Mouse (Mus musculus) thymus, postnatal 14 days (tissue): ENCODE measurements around the gene Zc2hc1b.

ENCODE experiments used
- DNase-seq: peaks from one replicate; pipeline ENCODE4 v3.0.0; 2021

Zc2hc1b gene

DNA sequence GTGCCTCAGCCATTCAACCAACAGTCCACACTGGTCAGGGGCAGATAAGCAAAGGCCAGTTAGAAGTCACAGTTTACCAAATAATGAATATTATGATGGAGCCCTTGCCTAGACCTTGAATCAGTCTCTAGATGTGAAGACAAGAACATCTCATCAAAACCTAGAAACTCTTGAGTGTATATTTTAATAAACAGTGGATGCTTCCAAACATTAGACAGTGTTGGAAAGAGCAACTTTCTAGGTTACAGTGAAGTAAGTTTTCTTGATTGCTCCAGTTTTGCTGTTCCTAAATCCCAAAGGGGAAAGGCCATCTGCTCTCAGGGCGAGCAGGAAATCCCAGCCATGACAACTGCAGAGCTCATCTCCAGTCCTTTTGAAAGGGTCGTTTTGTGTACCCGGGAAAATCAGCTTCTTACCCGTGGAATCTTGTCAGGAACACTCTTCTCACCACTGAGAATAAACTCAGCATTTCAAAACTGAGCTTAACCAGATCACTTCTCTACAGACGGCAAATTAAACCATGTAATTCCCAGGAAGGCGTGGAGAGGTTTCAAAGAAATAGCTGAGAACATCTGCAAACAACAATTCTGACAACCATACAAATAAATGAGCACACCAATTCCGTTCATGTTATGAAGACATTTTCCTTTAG, at the start of gene Zc2hc1b:
TSS of gene Zc2hc1b (minus strand) at position 51 of the 652 bp plus-strand sequence.
- no peak for DNase-seq

DNA sequence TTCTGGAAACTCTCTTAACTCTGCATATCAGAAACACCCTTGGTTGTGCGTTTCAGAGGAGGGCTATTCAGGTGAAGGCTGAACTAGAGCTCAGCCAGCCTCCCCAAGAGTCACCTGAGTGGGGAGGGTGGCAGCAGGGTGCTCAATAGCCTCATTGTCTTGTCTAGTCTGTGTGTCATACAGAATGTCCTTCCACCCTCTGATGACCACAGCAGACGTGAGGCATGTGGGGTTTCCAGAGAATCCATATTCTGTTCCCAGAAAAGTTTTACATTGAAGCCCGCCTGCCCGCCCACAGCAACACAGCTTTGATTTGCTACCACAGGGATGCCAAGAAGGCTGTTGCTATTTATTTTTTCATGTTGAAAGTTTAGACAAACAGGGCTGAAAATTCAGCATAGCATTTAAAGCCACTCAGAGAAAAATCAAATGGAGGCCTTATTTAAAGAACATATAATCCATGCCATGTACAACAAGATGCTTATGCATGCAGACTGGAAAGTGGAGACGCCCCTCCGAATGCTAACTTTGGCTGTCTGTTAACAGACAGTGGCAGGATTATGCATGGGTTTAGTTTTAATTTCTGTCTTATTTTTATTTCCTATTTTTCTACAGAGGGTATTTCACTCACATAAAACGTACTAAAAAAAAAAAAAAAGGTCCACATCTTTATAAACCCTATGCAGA, 47.7 kb upstream of the Zc2hc1b start:
- DNase-seq: no peak

DNA sequence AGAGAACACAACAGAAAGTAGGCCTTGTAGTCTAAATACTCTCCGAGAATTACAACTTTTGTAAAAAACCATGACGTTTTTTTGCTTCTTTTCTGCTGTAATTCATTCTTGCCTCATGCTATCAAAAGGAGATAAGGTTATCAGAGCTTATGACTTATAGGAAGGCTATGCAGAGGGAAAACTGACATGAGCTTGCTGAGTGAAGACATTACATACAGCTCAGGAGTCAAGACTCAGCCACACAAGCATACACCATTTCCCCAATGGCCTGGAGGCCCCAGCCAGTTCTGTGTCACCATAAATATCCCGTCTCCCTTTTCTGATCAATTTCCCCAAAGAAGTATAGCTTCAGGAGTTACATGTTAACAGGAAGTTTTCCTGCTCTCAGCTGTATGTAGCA, 44.3 kb upstream of the Zc2hc1b start:
- DNase-seq: no peak

DNA sequence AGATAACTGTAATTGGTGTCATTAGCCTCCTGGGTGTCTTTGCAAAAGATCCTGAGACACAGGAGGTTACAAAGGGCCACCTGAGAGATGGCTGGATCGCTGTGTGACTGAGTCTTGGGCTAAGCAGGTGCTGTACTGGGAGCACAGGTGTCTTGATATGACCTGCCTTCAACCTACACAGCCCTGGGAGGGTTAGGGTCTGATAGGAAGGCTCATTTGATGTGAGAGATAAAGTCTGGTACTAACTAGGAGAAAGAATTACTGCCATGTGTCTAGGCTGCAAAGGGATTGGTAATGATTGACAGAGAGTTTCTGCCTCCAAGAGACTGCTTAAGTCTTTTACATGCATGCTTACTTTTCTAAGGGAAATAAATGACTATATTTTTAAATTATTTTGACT, 42.2 kb upstream of the Zc2hc1b start:
- DNase-seq: no peak

DNA sequence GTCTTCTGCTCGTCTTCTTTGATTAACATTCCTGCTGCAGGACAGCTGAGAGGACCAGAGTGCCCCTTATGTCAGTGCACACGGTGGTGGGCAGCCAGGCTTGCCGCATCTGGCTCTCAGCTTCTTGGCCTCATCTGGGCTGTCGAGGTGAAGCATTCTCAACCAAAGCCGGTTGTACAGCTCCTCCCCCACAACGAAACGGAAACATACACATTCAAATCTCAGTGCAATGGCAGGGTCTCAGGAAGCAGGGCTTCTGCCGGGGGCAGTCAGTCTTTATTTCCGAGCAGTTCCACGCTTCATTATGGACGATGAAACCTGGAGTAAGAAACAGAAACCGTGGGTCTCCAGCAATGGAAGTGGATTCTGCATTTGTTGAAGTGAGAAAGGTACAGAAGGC, 36.1 kb upstream of the Zc2hc1b start:
- no peak for DNase-seq

DNA sequence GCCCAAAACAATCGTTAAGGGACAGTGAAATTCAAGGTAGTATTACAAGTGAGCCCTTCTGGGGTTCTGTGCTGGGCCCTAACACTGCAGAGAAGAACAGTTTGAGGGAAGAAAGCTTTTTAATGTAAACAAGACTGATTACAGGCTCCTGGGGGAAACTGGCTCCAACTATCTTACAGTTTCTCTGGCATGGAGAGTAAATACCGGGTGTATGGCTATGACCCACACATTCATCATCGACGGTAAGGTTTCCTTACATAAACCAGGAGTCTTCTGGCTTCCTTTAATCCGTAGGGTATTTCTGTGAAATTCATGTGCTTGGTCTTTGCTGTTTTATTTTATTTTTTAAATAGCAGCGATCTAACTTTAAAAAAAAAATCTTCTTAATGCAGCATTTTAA, 35.0 kb upstream of the Zc2hc1b start:
- DNase-seq: no peak

DNA sequence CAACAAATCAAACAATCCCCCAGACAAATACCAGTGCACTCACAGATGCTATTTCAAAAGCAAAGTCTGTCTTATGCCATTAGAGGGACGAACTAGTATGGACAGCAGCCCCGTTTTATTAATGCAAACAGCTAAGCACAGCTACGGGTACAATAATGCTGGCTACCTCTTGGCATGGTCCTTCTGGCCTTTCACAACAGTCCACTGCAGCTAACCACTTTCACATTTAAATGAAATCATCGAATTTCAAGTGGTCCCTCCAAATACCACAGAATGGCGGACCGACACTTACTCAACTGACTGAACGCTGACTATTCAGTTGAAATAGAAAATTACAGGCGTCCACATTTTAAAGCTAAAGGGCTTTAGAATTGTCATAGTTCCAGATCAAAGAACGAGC, 34.5 kb upstream of the Zc2hc1b start:
- no peak for DNase-seq

DNA sequence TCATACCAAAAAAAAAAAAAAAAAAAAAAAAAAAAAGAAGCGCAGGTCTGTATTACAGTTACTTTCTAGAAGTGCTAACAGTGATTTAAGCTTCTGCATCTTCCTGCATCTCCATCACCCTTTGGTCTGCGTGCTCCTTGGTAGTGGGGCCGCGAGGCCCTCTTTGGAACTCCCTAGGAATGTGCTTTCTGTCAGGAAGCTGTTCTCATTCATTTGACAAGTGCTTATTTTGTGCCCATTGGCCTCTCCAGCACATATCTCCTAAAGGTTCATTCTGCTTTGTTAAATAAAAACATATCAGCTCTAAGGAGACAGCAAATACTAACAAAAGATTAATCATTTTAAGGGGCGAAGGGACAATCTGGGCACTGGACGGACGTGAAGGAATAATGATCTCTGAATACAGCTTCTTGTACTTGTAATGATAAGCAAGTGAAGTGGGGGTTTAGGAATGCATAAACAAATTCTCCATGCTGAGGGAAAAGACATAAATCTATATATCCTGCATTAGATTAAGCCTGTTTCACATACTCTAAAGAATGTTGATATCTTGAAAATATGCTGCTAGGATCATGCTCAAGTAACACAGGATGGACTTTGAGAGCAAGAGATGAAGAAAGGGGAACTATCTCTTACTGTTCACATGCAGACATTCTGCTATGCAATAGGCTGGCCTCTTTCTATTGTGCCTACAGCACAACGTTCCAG, 32.3 kb upstream of the Zc2hc1b start:
- no peak for DNase-seq

DNA sequence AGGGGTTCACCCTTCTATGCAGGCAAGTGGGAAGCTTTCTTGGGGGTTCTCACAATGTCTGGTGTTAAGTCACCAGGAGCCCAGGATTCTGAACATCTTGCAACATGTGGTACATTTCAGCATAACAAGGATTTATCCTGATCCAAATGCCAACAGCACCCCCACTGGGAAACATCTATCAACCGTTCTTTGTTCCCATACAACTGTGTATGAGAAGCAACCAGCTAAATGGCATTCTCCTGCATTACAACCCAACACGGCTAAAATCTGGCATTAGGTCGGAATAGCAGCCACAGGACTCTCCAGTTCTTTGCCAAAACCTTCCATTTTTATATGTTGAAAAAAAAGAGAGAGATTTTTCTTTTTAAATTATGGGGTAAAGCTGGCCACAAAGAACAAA, 31.7 kb upstream of the Zc2hc1b start:
- no peak for DNase-seq

DNA sequence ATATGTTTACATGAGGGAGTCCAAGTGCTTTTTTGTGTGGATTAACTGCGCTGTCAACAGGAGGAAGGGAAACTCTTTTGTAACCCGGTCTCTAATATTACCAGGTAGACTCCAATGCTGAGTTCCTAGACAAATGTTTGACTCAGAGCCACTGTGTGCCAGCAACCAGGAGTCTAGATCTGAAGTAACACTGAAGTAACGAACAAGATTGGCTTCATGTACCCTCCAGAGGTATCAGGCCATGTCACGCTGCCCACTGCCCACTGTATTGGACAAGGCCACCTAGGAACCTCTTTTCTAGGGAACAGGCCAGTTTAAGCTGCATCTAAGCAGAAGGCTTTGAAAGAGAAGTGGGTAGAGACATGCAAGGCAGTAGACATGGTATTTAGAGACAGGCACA, 31.2 kb upstream of the Zc2hc1b start:
- no peak for DNase-seq

DNA sequence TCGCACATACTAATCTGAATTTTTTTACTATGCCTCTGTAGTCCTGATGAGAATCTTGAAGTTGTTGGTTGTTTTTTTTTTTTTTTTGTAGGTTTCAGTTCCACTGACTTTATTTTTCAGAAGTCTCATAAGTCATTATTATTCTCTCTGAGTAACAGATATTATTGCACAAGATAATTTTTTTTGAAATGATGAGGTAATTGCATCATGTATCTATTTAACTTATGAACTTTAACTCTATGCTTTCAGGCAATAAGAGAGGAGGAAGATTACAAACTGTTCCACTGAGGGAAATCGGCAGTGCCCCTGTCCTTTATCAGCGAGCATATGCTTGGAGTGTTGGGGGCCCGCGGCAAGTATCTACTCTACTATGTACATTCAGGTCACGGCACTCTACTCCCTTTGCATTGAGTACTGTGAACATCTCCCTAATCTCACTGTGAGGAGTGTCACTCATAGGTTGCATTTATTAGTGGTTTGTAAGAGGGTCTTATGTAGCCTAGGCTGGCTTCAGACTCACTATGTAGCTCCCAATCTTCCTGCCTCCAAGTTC, 24.0 kb upstream of the Zc2hc1b start:
- no peak for DNase-seq

DNA sequence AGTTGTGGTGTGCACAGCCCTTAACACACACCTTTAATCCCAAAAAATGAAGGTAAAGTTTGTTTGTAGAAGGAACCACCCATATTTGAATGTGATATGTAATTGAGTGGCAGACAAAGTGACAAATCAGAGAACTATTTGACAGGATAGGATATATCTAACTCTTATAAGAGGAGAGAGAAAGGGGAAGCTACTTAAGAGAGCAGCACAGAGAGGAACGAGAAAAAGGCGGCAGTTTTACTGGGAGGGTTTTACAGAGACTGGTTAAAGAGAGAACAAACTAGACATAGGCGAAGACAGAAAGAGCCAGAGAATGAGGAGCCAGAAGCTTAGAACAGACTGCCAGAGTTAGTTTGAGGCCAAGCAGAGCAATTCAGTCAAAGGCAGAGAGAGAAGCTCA, 23.0 kb upstream of the Zc2hc1b start:
- no peak for DNase-seq

DNA sequence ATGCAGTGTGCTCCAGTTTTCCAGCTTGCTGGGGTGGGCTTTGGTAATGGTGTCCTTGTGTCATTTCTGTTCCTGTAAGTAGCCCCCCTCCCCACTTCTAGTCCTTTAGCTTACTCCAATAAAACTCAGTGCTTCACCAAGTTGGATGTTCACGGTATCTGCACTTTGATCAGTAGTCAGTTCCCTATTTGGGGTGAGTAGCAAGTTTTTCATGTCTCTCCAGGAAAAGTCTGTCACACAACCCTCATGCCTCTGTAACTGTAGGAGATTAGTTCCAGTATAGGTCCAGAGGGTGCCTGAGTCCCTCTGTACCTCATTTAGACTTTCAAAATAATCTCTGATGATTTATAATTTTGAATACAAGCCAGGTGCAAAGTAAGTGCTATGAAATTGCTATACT, 21.4 kb upstream of the Zc2hc1b start:
- no peak for DNase-seq

DNA sequence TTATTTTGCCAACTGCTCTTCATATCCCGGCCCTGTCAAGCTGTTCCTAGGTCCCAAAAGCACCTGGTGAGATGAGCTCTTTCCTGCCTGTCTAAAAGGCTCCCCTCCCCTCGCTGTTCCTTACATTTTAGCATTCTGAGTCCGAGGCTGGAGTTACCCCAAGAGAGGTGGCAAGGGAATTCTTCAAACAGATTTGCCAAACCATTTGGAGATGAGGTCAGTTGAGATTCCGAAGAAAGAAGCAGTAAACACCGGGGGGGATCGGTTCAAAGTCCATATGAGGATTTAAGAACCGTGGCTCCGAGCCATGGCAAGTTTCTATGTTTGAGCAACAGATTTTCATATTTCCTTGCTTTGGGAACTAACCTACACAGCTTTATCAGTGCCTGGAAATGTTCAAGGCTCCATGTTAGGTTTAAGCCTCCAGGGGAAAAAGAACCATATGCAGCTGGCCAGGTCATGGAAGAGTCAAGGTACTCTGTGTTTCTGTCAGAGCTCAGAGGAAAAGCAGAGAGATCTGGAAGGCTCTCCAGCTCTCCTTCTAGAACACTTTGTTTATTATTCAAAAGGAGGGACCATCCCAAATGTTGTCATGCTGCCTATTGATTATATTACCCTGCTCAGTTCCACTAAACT, 19.2 kb upstream of the Zc2hc1b start:
- no peak for DNase-seq

DNA sequence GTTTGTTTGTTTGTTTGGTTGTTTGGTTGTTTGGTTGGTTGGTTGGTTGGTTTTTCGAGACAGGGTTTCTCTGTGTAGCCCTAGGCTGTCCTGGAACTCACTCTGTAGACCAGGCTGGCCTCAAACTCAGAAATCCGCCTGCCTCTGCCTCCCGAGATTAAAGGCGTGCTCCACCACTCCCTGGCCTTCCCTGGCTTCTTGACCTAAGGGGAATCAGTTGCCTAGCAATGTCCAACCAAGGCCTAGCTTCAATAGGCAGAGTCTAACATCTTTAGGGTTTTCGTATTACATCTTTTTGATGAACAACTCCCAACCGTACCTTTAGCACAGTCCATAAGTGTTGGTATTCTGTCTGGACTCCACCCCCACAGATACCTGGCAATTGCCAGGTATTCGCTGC, 15.7 kb upstream of the Zc2hc1b start:
- DNase-seq: peak; percentile 13

DNA sequence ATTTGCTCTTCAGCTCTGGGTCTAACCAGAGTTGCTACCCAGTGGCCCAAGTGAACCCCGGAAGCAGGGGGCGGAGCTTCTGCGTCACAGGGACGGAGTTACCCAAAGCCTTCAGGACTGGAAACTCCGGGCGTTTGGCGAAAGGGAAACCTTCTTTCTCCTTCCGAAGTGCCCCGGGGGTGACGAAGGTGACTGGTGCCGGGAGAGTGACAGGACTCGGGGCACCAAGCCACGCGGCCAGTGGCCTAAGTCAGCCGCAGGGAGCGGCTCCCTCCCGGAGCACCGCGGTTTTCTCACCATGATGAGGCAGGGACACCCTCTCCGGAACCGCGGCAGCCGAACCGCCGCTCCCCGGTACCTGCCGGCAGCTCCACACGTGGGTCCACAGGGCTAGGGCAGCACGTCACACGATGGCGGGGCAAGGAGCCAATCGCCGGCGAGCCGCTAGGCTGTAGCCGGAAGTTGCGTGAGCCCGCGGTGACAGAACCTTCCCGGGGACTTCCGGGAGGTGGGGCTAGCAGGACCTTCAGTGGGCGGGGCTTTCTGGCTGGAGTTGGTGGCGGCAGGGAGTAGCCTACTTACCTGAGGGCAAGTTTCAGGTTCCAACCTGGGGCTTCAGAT, 15.0 kb upstream of the Zc2hc1b start, which contains the start of gene Ltv1:
TSS of gene Ltv1 (minus strand) at position 438 of the 621 bp plus-strand sequence.
- DNase-seq: peak; percentile 95

DNA sequence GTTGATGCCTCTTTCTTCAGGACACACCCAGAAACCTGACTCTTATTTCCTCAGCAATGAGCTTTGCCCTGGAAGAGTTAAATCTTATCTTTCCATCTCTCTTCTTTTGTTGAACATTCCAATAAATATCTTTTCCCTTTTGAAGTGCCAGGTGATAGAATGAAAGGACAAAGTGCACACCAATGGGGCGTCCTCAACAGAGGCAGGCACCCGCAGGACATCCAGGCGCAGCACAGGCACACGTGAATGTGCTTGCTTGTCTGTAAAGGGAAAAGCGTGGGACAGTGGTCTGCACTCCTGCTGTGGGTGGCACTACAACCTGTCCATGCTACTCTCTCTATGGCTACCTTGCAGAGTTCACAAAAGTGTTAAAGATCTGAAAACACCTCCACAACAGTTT, 12.1 kb upstream of the Zc2hc1b start:
- DNase-seq: no peak

DNA sequence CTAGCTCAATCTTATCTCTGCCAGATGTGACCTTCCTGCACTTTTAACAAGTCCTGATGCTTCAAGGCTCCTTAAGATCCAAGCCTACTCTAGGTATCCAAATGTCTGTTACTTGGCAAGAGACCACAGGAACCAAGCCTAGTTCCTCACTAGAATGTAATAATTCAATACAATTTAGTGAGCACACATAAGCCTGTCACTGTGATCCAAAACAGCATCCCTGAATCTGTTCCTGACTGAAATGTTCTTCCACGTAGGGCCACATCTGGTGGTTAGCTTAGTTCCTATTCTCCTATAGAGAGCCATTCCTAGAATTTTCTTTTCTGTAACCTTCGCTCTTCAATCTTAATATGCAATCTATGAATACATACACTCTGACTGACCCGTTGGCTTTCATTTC, 8.9 kb upstream of the Zc2hc1b start:
- DNase-seq: no peak

DNA sequence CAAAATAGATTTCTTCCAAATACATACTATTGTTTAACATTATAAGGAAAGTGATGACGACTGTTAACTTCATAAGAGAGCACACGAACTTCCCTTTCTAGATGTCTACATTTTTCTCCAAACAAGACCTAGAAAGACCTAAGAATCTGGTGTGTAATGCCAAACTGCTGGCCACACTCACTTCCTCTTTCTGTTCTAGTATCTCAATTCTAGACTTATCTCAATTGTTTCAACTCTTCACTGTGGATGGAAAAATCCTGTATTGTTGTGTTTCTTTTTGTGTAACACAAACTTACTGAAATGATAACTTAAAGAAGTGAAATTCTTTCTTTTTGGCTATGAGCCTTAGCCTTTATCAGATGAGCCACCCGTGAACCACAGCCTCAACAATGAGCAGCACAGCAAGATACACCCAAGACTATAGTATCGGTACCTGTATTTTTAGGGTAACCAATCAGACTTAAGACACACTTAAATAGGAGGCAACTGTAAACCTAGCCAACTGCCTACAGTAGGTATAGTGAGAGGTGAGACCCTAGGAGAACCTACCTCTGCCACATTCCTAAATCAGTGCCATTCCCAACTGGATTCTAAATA, 6.4 kb upstream of the Zc2hc1b start:
- DNase-seq: no peak

DNA sequence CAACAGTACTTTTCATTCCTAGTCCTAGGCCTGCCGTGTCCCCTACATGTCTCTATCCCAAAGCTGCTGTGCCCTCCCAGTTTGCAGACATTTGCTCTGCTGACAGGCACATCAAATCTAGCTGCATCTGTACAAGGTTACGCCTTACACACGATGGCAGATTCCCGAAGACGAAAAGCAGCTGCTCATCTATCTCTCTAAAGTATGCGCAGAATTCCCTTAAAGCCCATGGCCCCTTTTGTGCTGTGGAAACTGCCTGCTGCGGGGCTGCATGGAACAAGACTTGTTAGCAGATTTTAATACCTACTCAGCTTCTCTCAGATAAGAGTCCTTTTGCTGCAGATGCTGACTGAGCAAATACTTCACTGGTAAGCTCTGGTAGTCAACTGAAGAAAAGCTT, 2.4 kb upstream of the Zc2hc1b start:
- DNase-seq: no peak

DNA sequence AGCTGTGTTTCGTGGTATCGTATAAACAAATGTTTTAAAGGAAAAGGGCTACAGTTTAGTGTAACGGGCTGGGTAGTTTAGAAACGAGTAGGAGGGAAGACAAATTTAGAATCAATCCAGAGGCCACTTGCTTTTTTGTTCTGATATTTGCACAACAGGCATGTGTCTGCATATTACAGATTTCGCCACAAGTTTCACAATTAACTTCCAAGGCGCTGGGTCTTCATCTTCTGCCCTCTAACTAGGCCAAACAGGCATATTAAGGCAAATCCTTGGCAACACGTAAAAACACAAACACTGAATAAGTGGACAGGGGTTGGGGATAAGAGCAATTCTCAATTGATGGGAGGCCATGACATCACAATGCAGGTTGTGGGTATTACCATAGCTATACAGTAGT, 2.0 kb downstream of the Zc2hc1b start:
- DNase-seq: no peak

DNA sequence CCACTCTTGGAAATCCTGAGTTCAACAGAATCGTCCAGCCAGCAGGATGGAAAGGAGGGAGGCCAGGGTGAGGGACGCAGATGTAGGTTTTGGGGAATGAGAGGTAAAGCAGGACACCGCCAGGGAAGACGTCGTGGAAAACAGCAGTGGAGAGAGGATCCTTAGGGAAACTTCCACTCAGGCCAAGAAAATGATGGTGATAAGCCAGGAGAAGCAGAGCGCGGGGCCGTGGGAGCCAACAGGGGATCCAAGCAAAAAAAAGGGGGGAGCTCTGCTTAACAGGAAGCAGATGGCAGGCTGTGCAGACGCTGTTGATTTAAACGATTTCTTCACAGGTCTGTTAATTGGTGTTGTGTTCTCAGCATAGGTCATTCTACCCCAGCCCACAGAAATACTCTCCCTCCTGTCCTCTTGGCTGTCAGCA, 5.0 kb downstream of the Zc2hc1b start:
- peak; percentile 8 for DNase-seq

DNA sequence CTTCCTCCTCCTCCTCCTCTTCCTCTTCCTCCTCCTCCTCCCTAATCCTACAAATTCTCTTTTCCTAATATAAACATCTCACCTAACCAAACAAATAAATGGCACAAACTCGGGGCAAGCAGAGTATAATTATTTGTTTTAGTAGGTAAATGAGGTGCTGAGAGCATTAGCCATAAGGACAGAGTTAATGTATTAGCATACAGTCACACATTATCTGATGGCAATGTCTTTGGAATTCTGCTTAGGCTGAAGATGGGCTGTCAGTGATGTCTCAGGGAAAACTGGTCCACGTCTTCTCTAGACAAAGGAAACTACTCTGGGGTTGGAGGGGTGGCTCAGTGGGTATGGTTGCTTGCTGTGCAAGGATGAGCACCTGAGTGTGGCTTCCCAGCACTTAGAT, 6.4 kb downstream of the Zc2hc1b start:
- no peak for DNase-seq
